Mouse (Mus musculus) midbrain, embryonic 16.5 days (tissue): Measurements from ENCODE around the gene Scn4b. TPM values are rescaled to one million over a fixed set of nuclear protein-coding genes. Genes with fewer than 3 reads are reported as not detected.

Source experiments
- ATAC-seq: fragments of 200-750 bp; cut with Nextera tagmentation; 2 replicates; pipeline ENCODE4 v1.8.0; 2017; ENCODE audit warnings: moderate TSS enrichment
- H3K27ac ChIP-seq: fragments of 300-500 bp; sonication (generic); 2 replicates; pipeline ENCODE4 v1.5.1; 2014; ENCODE audit warnings: mild to moderate bottlenecking, low read length, mixed read lengths
- H3K27me3 ChIP-seq: fragments of 300-500 bp; sonication (generic); 2 replicates; pipeline ENCODE4 v1.6.1; 2014; ENCODE audit warnings: low read depth, low read length, mixed read lengths; ENCODE audit not compliant: control insufficient read depth, insufficient read depth
- H3K36me3 ChIP-seq: fragments of 300-500 bp; sonication (generic); 2 replicates; pipeline ENCODE4 v1.6.1; 2014; ENCODE audit warnings: mild to moderate bottlenecking, low read length, moderate library complexity, mixed read lengths; ENCODE audit not compliant: control insufficient read depth, insufficient read depth
- H3K4me1 ChIP-seq: fragments of 300-500 bp; sonication (generic); 2 replicates; pipeline ENCODE4 v1.6.1; 2014; ENCODE audit warnings: mild to moderate bottlenecking, low read length, mixed read lengths; ENCODE audit not compliant: control insufficient read depth, insufficient read depth
- H3K4me2 ChIP-seq: fragments of 300-500 bp; sonication (generic); 2 replicates; pipeline ENCODE4 v1.6.1; 2014; ENCODE audit warnings: mild to moderate bottlenecking, low read length, mixed read lengths
- H3K4me3 ChIP-seq: fragments of 300-500 bp; sonication (generic); 2 replicates; pipeline ENCODE4 v1.5.1; 2014; ENCODE audit warnings: low read depth, mild to moderate bottlenecking, low read length, moderate library complexity, mixed read lengths
- H3K9ac ChIP-seq: fragments of 300-500 bp; sonication (generic); 2 replicates; pipeline ENCODE4 v1.6.1; 2014; ENCODE audit warnings: low read depth, low read length, mixed read lengths
- H3K9me3 ChIP-seq: fragments of 300-500 bp; sonication (generic); replicated peaks from 2 replicates; pipeline ENCODE4 v1.6.1; 2014; ENCODE audit warnings: mild to moderate bottlenecking, low read length, mixed read lengths; ENCODE audit not compliant: control insufficient read depth, poor library complexity, severe bottlenecking
- WGBS: fragments of 180-500 bp; shearing (Covaris S2); extraction: QIAGEN DNeasy Blood & Tissue Kit; methylation state at CpG from one replicate; pipeline ENCODE4 v1.1.7; 2014; 5-methylcytosine and 5-hydroxymethylcytosine counted together
- polyA plus RNA-seq: library from polyadenylated mRNA; unstranded; fragments of >200 nt; fragmentation: Nextera tagmentation; extraction: Ambion mirVana; gene quantifications from 2 replicates; pipeline ENCODE4 v1.2.1, GENCODE M21; 2015

Gene Scn4b
- polyA plus RNA-seq, 1 experiment from 2014 or later, result 0.28 TPM

GRCm38 (mm10) chr9:45105596-45106374, 32.4 kb upstream of the Scn4b start:
- Histone ChIP-seq H3K4me2 (no peak overlapping the region), H3K4me3 (no peak overlapping the region), H3K9me3 (no peaks in the 10 kb centered on the region), H3K9ac (no peak overlapping the region), H3K4me1 (no peaks in the 10 kb centered on the region), H3K36me3 (no peaks in the 10 kb centered on the region), H3K27ac (no peak overlapping the region), H3K27me3 (no peaks in the 10 kb centered on the region)
- ATAC-seq, result no peak
- WGBS, result 89% methylated on average over 2 of the region's 2 CpGs

- ATAC-seq, result peak; percentile 76
- Histone ChIP-seq H3K4me3 (peak overlapping the region; percentile 54), H3K27me3 (no peaks in the 10 kb centered on the region), H3K36me3 (no peaks in the 10 kb centered on the region), H3K27ac (peak overlapping the region; percentile 67), H3K9me3 (no peaks in the 10 kb centered on the region), H3K9ac (peak overlapping the region; percentile 69), H3K4me1 (peaks cover 22% of the 10 kb centered on the region), H3K4me2 (peak overlapping the region; percentile 78)
- WGBS, result 2% methylated on average over 14 of the region's 14 CpGs
These were observed 22.5 kb upstream of the Scn4b start for GRCm38 (mm10) chr9:45115706-45116105.

- Histone ChIP-seq H3K4me2 (no peak overlapping the region), H3K9ac (no peak overlapping the region), H3K4me3 (no peak overlapping the region), H3K27me3 (no peaks in the 10 kb centered on the region), H3K9me3 (no peaks in the 10 kb centered on the region), H3K36me3 (no peaks in the 10 kb centered on the region), H3K27ac (no peak overlapping the region), H3K4me1 (peaks cover 26% of the 10 kb centered on the region)
- WGBS, result 75% methylated on average over 9 of the region's 9 CpGs
- no peak for ATAC-seq
These were observed 21.4 kb upstream of the Scn4b start for GRCm38 (mm10) chr9:45116819-45117218.

GRCm38 (mm10) chr9:45117741-45118431, 20.3 kb upstream of the Scn4b start, which contains the start of gene Scn2b:
Scn2b (plus strand) TSS chr9:45117782.
- ATAC-seq, result peak; percentile 64; the same call in 1 of the 2 replicates
- H3K4me3 ChIP-seq, result peak within 1 kb of the TSS; percentile 80
- no peaks in the 10 kb centered on the region for H3K9me3 ChIP-seq
- peak within 1 kb of the TSS; percentile 80 for H3K4me2 ChIP-seq
- H3K36me3 ChIP-seq, result no peaks in the 10 kb centered on the region
- no peaks in the 10 kb centered on the region for H3K27me3 ChIP-seq
- peak within 1 kb of the TSS; percentile 97 for H3K9ac ChIP-seq
- H3K27ac ChIP-seq, result peak within 1 kb of the TSS; percentile 96
- peaks cover 32% of the 10 kb centered on the region for H3K4me1 ChIP-seq
- under 1% methylated on average over 11 of the region's 13 CpGs for WGBS

GRCm38 (mm10) chr9:45118552-45118951, 19.6 kb upstream of the Scn4b start:
- Histone ChIP-seq H3K9me3 (no peaks in the 10 kb centered on the region), H3K4me3 (peak overlapping the region; percentile 80), H3K36me3 (no peaks in the 10 kb centered on the region), H3K4me2 (peak overlapping the region; percentile 80), H3K4me1 (peaks cover 32% of the 10 kb centered on the region), H3K27ac (peak overlapping the region; percentile 96), H3K27me3 (no peaks in the 10 kb centered on the region), H3K9ac (peak overlapping the region; percentile 97)
- WGBS, result 23% methylated on average over 10 of the region's 10 CpGs
- no peak for ATAC-seq

- Histone ChIP-seq H3K4me2 (peak overlapping the region; percentile 80), H3K27ac (no peak overlapping the region), H3K4me1 (peaks cover 32% of the 10 kb centered on the region), H3K9ac (peak overlapping the region; percentile 97), H3K9me3 (no peaks in the 10 kb centered on the region), H3K4me3 (peak overlapping the region; percentile 80), H3K36me3 (no peaks in the 10 kb centered on the region), H3K27me3 (no peaks in the 10 kb centered on the region)
- 93% methylated on average over 8 of the region's 8 CpGs for WGBS
- no peak for ATAC-seq
These were observed 18.8 kb upstream of the Scn4b start for GRCm38 (mm10) chr9:45119316-45119953.

GRCm38 (mm10) chr9:45119954-45120530, 18.2 kb upstream of the Scn4b start:
- WGBS, result 84% methylated on average over 14 of the region's 14 CpGs
- peak overlapping the region; percentile 24; the same call in 1 of the 2 replicates for H3K4me2 ChIP-seq
- H3K27ac ChIP-seq, result no peak overlapping the region
- no peak overlapping the region for H3K4me3 ChIP-seq
- H3K27me3 ChIP-seq, result no peaks in the 10 kb centered on the region
- no peaks in the 10 kb centered on the region for H3K9me3 ChIP-seq
- no peak overlapping the region; the same call in 1 of the 2 replicates for H3K9ac ChIP-seq
- no peak for ATAC-seq
- peaks cover 32% of the 10 kb centered on the region for H3K4me1 ChIP-seq
- H3K36me3 ChIP-seq, result no peaks in the 10 kb centered on the region

- Histone ChIP-seq H3K36me3 (peaks cover 4% of the 10 kb centered on the region; the same call in 1 of the 2 replicates), H3K4me3 (no peak overlapping the region), H3K4me2 (no peak overlapping the region; the same call in 1 of the 2 replicates), H3K4me1 (peaks cover 32% of the 10 kb centered on the region), H3K9ac (no peak overlapping the region), H3K9me3 (no peaks in the 10 kb centered on the region), H3K27ac (no peak overlapping the region), H3K27me3 (no peaks in the 10 kb centered on the region)
- WGBS, result 84% methylated on average over 6 of the region's 6 CpGs
- ATAC-seq, result no peak
These were observed 17.6 kb upstream of the Scn4b start for GRCm38 (mm10) chr9:45120567-45120966.
